Mouse (Mus musculus): ENCODE measurements at regions not wholly inside any gene's neighbourhood (a gene's known extent, or its start where the extent isn't known, plus 50 kb on each side); places are given as distances from the start of the nearest gene placed in this dataset.
A peak's percentile ranks its signal among the peaks of the same experiment; 100 is the strongest.

- peak; percentile 5 for DNase-seq
These were observed 56.5 kb upstream of the Phox2b start for GRCm38 (mm10) chr5:67155582-67155981.

- no peak for DNase-seq
These were observed 57.8 kb upstream of the Phox2b start for GRCm38 (mm10) chr5:67156911-67157310.

- DNase-seq, result no peak
These were observed 77.7 kb upstream of the Phox2b start for GRCm38 (mm10) chr5:67176827-67177226.

- DNase-seq, result no peak
These were observed 80.1 kb upstream of the Phox2b start for GRCm38 (mm10) chr5:67179221-67179620.

GRCm38 (mm10) chr5:67189376-67189901, 70.9 kb upstream of the Tmem33 start:
- no peak for DNase-seq

GRCm38 (mm10) chr5:67194065-67194464, 66.3 kb upstream of the Tmem33 start:
- no peak for DNase-seq

- no peak for DNase-seq
These were observed 55.2 kb upstream of the Tmem33 start for GRCm38 (mm10) chr5:67205083-67205738.

Measured in lung, postnatal 10 days (tissue).